Comparison of ENCODE assay signal across 9 mouse cellular contexts in the genomic region with DNA sequence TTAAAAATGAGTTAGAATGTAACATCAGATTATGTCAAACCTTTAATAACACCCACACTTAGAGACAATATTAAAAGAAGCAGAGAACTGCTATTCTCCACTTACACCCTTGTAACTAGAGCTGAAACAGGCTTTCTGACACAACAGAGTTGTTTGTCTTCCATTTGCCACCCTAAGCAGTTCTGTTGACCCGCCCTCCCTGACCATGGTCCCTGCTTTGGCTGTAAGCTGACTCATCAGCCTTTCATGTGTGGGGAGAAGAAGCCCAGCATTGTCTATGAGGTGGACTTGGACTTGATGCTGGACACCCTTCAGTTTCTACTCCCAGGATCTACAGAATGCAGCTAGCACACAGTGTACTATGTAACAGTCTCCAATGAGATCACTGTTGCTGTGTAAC.
"Had no signal": no experiment of that assay in that cellular context is flagged by ENCODE, and none has a peak within 500 bp of the region (broad histone marks: within the 10 kb centered on the region; RNA-seq: fewer than 3 reads in every experiment).

No protein-coding gene starts in this region.

- H3K4me3 ChIP-seq: limb, embryonic 15.5 days had no signal

- H3K9ac ChIP-seq: limb, embryonic 15.5 days; midbrain, embryonic 12.5 days had no signal

- H3K36me3 ChIP-seq: limb, embryonic 15.5 days; midbrain, embryonic 12.5 days had no signal

- DNase-seq: layer of hippocampus, adult 9-11 months; layer of hippocampus, postnatal 36 days; lung, adult 18-20 months; right cerebral cortex, postnatal 25 days; thymus, adult 18-20 months; thymus, postnatal 14 days had no signal

- H3K27ac ChIP-seq: hindbrain, postnatal 0 days; limb, embryonic 15.5 days; midbrain, embryonic 12.5 days had no signal

- H3K9me3 ChIP-seq: limb, embryonic 15.5 days; midbrain, embryonic 12.5 days had no signal

- H3K27me3 ChIP-seq: limb, embryonic 15.5 days; midbrain, embryonic 12.5 days had no signal
